Mouse (Mus musculus) T-helper 17 cell (primary cell): ENCODE data around the gene Vav2.

Experiments
- in situ Hi-C, 2 experiments: fragments of 300-600 bp; cut with MboI, MseI; formaldehyde crosslinking; loops; 1 replicate in 1 of 2; 2 replicates in 1 of 2; pipeline ENCODE4 v1.15.1; 2025; ENCODE audit warnings: high pct_unique_total_duplicates in 2 of 2

The Vav2 gene

GRCm38 (mm10) chr2:27412245-27412800 is 14.5 kb downstream of the Vav2 start:
- in situ Hi-C loops = no loop called here

- in situ Hi-C loops = no loop called here
Observed at GRCm38 (mm10) chr2:27411688-27412174, 15.1 kb downstream of the Vav2 start.

- in situ Hi-C loops = no loop called here
Observed at GRCm38 (mm10) chr2:27410518-27411140, 16.2 kb downstream of the Vav2 start.

- in situ Hi-C loops = no loop called here
Observed at GRCm38 (mm10) chr2:27408194-27408593, 18.6 kb downstream of the Vav2 start.

GRCm38 (mm10) chr2:27406928-27407327 is 19.9 kb downstream of the Vav2 start:
- in situ Hi-C loops = no loop called here

- in situ Hi-C loops = no loop called here
Observed at GRCm38 (mm10) chr2:27405094-27405884, 21.5 kb downstream of the Vav2 start.

GRCm38 (mm10) chr2:27404375-27405093 is 22.3 kb downstream of the Vav2 start:
- in situ Hi-C loops = no loop called here

- in situ Hi-C loops = no loop called here
Observed at GRCm38 (mm10) chr2:27401544-27401943, 25.3 kb downstream of the Vav2 start.

GRCm38 (mm10) chr2:27400083-27400482 is 26.8 kb downstream of the Vav2 start:
- in situ Hi-C loops = no loop called here

GRCm38 (mm10) chr2:27396656-27397440 is 30.0 kb downstream of the Vav2 start:
- in situ Hi-C loops = no loop called here

- in situ Hi-C loops = no loop called here
Observed at GRCm38 (mm10) chr2:27394158-27394832, 32.5 kb downstream of the Vav2 start.

GRCm38 (mm10) chr2:27392278-27392677 is 34.6 kb downstream of the Vav2 start:
- in situ Hi-C loops = no loop called here

- in situ Hi-C loops = no loop called here
Observed at GRCm38 (mm10) chr2:27390775-27391174, 36.1 kb downstream of the Vav2 start.

- in situ Hi-C loops = no loop called here
Observed at GRCm38 (mm10) chr2:27390325-27390724, 36.5 kb downstream of the Vav2 start.

- in situ Hi-C loops = no loop called here
Observed at GRCm38 (mm10) chr2:27389272-27390162, 37.3 kb downstream of the Vav2 start.

GRCm38 (mm10) chr2:27387209-27387608 is 39.6 kb downstream of the Vav2 start:
- in situ Hi-C loops = no loop called here

GRCm38 (mm10) chr2:27381698-27382097 is 45.1 kb downstream of the Vav2 start:
- in situ Hi-C loops = no loop called here

- in situ Hi-C loops = no loop called here
Observed at GRCm38 (mm10) chr2:27381254-27381653, 45.6 kb downstream of the Vav2 start.

- in situ Hi-C loops = no loop called here
Observed at GRCm38 (mm10) chr2:27377876-27378275, 49.0 kb downstream of the Vav2 start.

- in situ Hi-C loops = no loop called here
Observed at GRCm38 (mm10) chr2:27377164-27377563, 49.7 kb downstream of the Vav2 start.
